Mouse (Mus musculus) E14TG2a.4 (cell line): Measurements from ENCODE around the gene Srl.

Experiments used
- H3K27me3 ChIP-seq: 2 replicates; pipeline ENCODE4 v1.6.1; 2014; ENCODE audit warnings: low read length, control low read depth; ENCODE audit not compliant: insufficient read depth
- H3K36me3 ChIP-seq: 2 replicates; pipeline ENCODE4 v1.6.1; 2014; ENCODE audit warnings: low read length, control low read depth; ENCODE audit not compliant: insufficient read depth
- H3K4me1 ChIP-seq: replicated peaks from 2 replicates; pipeline ENCODE4 v1.6.1; 2014; ENCODE audit warnings: low read depth, low read length, control low read depth
- H3K4me3 ChIP-seq: replicated peaks from 2 replicates; pipeline ENCODE4 v1.5.1; 2014; ENCODE audit warnings: mild to moderate bottlenecking, low read length
- H3K9me3 ChIP-seq: 2 replicates; pipeline ENCODE4 v1.6.1; 2014; ENCODE audit warnings: low read length, control low read depth
- CTCF ChIP-seq: conservative IDR thresholded peaks from 2 replicates; pipeline ENCODE4 v1.5.1; 2014; ENCODE audit warnings: low read length
- NANOG ChIP-seq: IDR thresholded peaks from 2 replicates; pipeline ENCODE4 v1.6.1; 2014; ENCODE audit warnings: borderline replicate concordance, low read length, mixed read lengths
- POU5F1 ChIP-seq: IDR thresholded peaks from 2 replicates; pipeline ENCODE4 v1.6.1; 2014; ENCODE audit warnings: low read length, borderline replicate concordance

The Srl gene

DNA sequence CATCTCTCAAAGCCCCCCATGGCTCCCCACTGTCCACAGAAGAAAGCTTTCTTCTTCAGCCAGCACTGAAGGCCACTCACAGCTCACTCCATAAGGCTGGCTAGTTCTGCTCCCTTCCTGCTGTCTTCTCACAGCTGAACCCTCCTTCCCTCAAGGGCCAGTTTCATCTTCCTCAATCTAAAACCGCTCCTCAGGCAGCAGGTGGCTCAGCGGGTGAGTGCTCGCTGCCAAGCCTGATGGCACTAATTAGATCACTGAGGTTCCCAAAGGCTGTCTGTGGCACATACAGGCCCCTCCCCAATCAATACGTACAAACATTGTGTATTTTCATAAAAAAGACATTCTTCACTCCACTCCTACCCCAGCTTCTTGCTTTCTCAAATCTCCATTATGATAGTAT is 22.5 kb downstream of the Srl start:
- peaks cover 51% of the 10 kb centered on the region for H3K4me1 ChIP-seq
- H3K9me3 ChIP-seq: no peaks in the 10 kb centered on the region
- H3K27me3 ChIP-seq: no peaks in the 10 kb centered on the region
- H3K4me3 ChIP-seq: no peak overlapping the region
- no peak for TF ChIP-seq POU5F1
- TF ChIP-seq NANOG: no peak
- TF ChIP-seq CTCF: no peak
- H3K36me3 ChIP-seq: no peaks in the 10 kb centered on the region

DNA sequence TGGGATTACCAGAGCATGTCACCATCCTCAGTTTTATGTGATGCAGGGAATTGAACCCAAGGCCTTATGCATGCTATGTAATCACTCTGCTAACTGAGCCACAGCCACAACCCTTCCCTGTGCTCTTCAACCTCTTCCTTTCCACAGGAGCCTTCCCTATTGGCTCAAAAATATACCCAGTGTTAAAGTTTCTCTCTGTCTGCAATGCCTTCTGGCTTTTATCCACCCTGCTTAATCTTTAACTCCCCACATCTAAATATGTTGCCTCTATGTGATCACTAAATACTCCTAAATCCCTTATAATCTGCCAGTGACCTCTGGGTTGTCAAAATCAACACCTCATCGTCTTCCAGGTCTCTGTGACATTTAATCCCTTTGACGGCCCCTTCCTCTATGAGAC is 23.7 kb downstream of the Srl start:
- Histone ChIP-seq H3K36me3 (no peaks in the 10 kb centered on the region), H3K27me3 (no peaks in the 10 kb centered on the region), H3K4me3 (no peak overlapping the region), H3K9me3 (no peaks in the 10 kb centered on the region), H3K4me1 (peaks cover 39% of the 10 kb centered on the region)
- TF ChIP-seq CTCF (no peak), POU5F1 (no peak), NANOG (no peak)

DNA sequence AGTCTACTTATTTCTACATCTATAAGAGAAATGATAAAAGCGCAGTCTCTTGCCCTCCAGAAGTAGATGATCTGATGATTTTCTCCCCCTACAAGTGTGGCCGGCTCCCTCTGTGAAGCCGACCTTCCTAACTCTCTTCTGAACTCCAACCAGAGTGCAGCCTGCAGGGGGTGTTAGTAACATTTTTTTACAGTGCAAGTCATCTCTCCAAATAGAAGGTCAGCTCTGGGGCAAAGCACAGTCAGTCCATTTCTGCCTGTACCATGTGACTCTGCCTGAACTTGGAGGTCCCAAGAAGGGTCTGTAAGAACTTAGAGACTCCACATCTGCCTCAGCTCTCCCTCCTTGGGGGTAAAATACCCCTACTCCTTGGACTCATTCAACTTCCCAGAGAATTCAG is 27.2 kb downstream of the Srl start:
- H3K9me3 ChIP-seq: no peaks in the 10 kb centered on the region
- H3K27me3 ChIP-seq: no peaks in the 10 kb centered on the region
- no peak overlapping the region for H3K4me3 ChIP-seq
- TF ChIP-seq POU5F1 (no peak), CTCF (no peak), NANOG (no peak)
- peaks cover 12% of the 10 kb centered on the region for H3K4me1 ChIP-seq
- no peaks in the 10 kb centered on the region for H3K36me3 ChIP-seq

DNA sequence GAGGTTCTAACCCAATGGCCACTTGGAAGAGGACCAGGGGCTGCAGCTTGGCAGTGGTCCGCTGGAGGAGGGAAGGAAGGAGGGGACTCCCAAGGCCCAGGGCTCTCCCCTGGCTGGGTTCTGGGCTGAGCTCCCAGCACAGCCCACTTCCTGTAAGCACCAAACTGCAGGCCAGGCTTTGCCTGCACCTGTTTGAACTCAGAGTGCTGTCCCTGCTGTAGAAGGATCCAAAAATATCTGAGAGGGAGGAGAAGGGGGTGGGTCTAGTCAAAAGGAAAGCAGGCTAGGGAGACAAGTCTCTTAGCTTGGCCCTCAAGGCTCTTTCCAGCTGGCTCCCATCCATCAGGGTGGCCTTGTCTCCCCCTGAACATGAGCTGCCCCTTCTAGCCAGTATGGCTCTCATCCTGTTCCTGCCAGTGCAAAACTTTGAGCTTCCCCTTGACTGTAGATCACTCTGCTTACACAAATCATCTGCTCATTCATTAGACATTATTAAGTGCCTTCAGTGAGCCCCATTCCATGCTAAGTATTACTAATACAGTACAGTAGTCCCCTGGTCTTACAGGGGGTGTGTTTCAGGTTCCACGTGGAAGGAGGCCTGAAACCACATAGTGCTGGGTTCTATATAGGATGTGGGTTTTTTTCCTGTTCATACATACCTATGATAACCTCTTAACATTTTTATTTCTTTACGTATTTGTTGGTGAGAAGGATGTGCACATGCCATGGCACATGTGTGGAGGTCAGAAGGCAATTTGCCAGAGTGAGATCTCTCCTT is 28.8 kb downstream of the Srl start:
- Histone ChIP-seq H3K9me3 (no peaks in the 10 kb centered on the region), H3K4me1 (peaks cover 12% of the 10 kb centered on the region), H3K27me3 (no peaks in the 10 kb centered on the region), H3K36me3 (no peaks in the 10 kb centered on the region), H3K4me3 (no peak overlapping the region)
- no peak for TF ChIP-seq CTCF
- no peak for TF ChIP-seq NANOG
- TF ChIP-seq POU5F1: no peak

DNA sequence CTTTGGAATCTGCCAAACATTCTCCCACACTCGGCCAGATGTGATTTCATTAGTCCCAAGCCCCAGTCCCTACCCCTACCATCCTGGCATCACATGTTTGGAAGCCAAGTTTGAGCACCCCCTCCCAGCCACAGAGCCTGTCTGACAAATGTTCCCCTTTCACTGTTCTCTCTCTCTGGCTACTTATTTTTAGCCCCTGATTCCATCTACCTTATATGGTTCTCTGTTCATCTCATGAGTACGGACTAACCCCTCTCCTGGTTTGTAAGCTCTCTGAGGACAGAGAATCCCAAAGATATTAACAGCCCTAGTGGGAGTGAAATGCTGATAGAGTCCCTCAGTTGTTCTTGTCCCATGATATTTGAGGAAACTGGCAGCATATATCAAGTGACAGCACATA is 30.2 kb downstream of the Srl start:
- H3K27me3 ChIP-seq: no peaks in the 10 kb centered on the region
- H3K4me3 ChIP-seq: no peak overlapping the region
- no peak for TF ChIP-seq NANOG
- peaks cover 13% of the 10 kb centered on the region for H3K4me1 ChIP-seq
- no peaks in the 10 kb centered on the region for H3K36me3 ChIP-seq
- no peaks in the 10 kb centered on the region for H3K9me3 ChIP-seq

DNA sequence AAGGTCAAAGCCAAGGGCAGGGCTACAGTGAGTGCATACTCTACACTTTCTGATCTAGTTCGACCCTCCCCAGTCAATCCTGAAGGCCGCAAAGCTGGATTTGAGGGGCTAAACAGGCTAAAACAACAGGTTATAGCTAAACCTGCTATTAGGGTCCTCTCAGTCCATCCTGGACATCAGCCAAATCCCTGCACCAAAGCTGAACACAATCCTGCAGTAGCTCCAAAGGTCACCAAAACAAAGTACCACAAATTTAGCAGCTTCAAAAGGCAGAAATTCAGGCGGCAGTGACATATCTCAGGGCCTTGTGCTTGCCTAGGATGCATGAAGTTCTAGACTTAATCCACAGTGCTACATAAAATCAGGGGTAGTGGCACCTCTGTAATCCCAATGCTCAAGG is 35.4 kb downstream of the Srl start:
- TF ChIP-seq POU5F1 (no peak), CTCF (no peak), NANOG (no peak)
- H3K9me3 ChIP-seq: no peaks in the 10 kb centered on the region
- H3K4me1 ChIP-seq: peaks cover 8% of the 10 kb centered on the region; the same call in 1 of the 2 replicates
- no peaks in the 10 kb centered on the region for H3K36me3 ChIP-seq
- no peaks in the 10 kb centered on the region for H3K27me3 ChIP-seq
- H3K4me3 ChIP-seq: no peak overlapping the region

DNA sequence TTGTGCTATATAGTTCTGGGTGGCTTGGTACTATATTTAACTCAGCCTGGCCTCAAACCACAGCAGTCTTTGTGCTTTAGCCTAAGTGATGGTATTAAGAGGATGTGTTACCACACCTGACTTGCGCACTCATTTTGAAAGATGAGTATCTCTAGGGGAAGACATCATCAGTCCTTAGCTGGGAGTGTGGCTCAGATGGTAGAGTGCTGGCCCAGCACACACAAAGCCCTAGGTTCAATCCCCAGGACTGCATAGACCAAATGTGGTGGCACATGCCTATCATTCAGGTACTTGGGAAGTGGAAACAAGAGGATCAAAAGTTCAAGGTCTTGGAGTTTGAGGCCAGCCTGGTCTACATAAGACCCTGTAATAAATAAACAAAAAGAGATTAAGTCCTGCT is 38.1 kb downstream of the Srl start:
- Histone ChIP-seq H3K4me3 (no peak overlapping the region), H3K36me3 (peaks cover 5% of the 10 kb centered on the region; the same call in 1 of the 2 replicates), H3K9me3 (no peaks in the 10 kb centered on the region), H3K27me3 (no peaks in the 10 kb centered on the region), H3K4me1 (peaks cover 10% of the 10 kb centered on the region)
- no peak for TF ChIP-seq NANOG
- TF ChIP-seq POU5F1: no peak
- TF ChIP-seq CTCF: no peak

DNA sequence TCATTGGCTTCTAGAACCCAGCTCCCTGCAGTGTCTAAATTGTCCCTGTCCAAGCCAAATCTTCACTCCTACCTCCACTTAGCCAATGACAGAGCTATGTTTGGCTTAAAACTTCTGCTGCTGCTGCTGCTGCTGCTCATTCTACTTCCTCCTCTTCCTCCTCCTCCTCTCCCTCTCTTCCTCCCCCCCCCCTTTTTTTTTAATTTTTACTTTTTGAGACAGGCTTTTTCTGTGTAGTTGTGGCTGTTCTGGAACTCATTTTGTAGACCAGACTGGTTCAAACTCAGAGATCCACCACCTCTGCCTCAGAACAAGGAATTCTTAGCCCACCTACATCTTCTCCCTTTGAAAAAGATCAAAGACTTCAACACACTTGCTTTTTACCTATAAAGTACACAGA is 39.0 kb downstream of the Srl start:
- H3K27me3 ChIP-seq: no peaks in the 10 kb centered on the region
- peaks cover 5% of the 10 kb centered on the region; the same call in 1 of the 2 replicates for H3K36me3 ChIP-seq
- H3K4me3 ChIP-seq: no peak overlapping the region
- TF ChIP-seq POU5F1 (no peak), CTCF (no peak), NANOG (no peak)
- H3K9me3 ChIP-seq: no peaks in the 10 kb centered on the region
- H3K4me1 ChIP-seq: peaks cover 19% of the 10 kb centered on the region

DNA sequence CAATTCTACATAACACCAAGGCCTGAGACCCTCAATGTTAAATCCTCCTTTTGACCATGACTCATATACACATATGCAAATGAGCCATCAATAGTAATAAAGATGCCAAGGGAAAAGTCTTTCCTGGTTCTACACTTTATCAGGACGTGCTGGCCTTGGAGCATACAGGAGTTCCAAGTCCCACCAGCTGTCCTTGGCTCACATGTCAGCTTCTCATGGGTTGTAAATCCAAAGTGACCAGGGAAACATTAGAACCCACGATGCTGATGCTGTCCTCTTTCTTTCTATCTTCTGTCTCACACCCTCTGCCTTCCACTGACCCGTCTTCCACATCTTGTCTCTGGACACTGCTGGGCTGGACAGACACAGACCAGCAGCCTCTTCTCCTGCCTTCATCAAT is 39.9 kb downstream of the Srl start:
- no peak for TF ChIP-seq CTCF
- H3K9me3 ChIP-seq: no peaks in the 10 kb centered on the region
- H3K27me3 ChIP-seq: no peaks in the 10 kb centered on the region
- H3K4me3 ChIP-seq: no peak overlapping the region
- peaks cover 28% of the 10 kb centered on the region for H3K4me1 ChIP-seq
- peaks cover 5% of the 10 kb centered on the region; the same call in 1 of the 2 replicates for H3K36me3 ChIP-seq
